Comparison of ENCODE assay signal across 21 mouse cellular contexts in the genomic region with DNA sequence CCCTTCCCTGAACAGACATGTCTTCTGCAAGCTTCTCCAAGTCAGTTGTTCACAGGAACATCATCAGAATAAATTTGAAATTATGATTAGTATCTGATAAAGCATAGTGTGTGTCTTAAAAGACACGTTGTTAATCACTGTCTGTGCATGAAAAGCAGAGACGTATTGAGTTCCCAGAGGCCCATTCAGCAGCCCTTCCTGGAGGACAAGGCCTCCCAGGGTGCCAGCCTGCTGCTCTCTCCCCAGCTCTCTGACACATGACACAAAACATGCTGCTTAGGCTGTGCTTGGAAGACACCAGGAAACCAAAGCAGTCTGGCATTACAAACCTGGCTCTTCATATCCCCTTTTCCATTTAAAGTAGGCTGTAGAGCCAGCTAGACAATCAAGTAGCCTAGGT.
DNase-seq lines count a peak whose midpoint lies in the region; ATAC-seq lines count a peak whose summit lies in the region.
"Had no signal": no experiment of that assay in that cellular context is flagged by ENCODE, and none has a peak within 500 bp of the region (broad histone marks: within the 10 kb centered on the region; RNA-seq: fewer than 3 reads in every experiment).

No protein-coding gene starts in this region.

- intact Hi-C loops in left cerebral cortex, postnatal 25 days (cut with DNase I): no loop called here

- DNase-seq in cerebellum, postnatal 14 days: no peak
- no peak for DNase-seq in heart, postnatal 4 days
- DNase-seq in lung, postnatal 10 days: no peak
- DNase-seq in yolk sac, embryonic 10.5 days (ENCODE audit: low spot score): peak; percentile 31
- DNase-seq in left cerebral cortex, postnatal 25 days (ENCODE audit: low spot score in 2 of 2): no peak
- DNase-seq: cerebellum, adult 11 months; gastrocnemius, adult 2 months; heart, adult 18-20 months; heart, postnatal 10 days; layer of hippocampus, postnatal 36 days; left cerebral cortex, postnatal 4 days; liver, embryonic 13.5 days; retina, postnatal 1 day; thymus, postnatal 25 days had no signal

- H3K4me1 ChIP-seq in heart, embryonic 12.5 days (replicated peaks): peaks cover 47% of the 10 kb centered on the region
- H3K4me1 ChIP-seq in lung, embryonic 16.5 days (replicated peaks; ENCODE audit: control insufficient read depth, insufficient read depth, low read length): peaks cover 24% of the 10 kb centered on the region
- H3K4me1 ChIP-seq: midbrain, embryonic 12.5 days had no signal

- WGBS in heart, embryonic 12.5 days: 7% methylated on average over 2 of the region's 2 CpGs
- 31% methylated on average over 2 of the region's 2 CpGs for WGBS in lung, embryonic 16.5 days

- no peak overlapping the region for H3K4me3 ChIP-seq in heart, embryonic 12.5 days
- no peak overlapping the region for H3K4me3 ChIP-seq in lung, embryonic 16.5 days (ENCODE audit: low read length)
- H3K4me3 ChIP-seq: gastrocnemius, adult 2 months; intestine, embryonic 15.5 days; liver, embryonic 13.5 days; midbrain, embryonic 12.5 days had no signal

- H3K9me3 ChIP-seq in heart, embryonic 12.5 days (replicated peaks): no peaks in the 10 kb centered on the region
- no peaks in the 10 kb centered on the region for H3K9me3 ChIP-seq in lung, embryonic 16.5 days (ENCODE audit: control insufficient read depth, low read length)
- H3K9me3 ChIP-seq: G1E; intestine, embryonic 15.5 days; liver, embryonic 13.5 days; midbrain, embryonic 12.5 days had no signal

- peak; percentile 50; the same call in 1 of the 2 replicates for ATAC-seq in cerebellum, adult (ENCODE audit: insufficient number of reproducible peaks, low FRiP score, low TSS enrichment)
- no peak for ATAC-seq in heart, embryonic 12.5 days (ENCODE audit: insufficient number of reproducible peaks, low FRiP score)
- peak; percentile 79 for ATAC-seq in lung, embryonic 16.5 days (ENCODE audit: low read depth)
- ATAC-seq: CD4-positive, CD25-positive, alpha-beta regulatory T cell, adult 4 months; intestine, embryonic 15.5 days had no signal

- no peaks in the 10 kb centered on the region for H3K27me3 ChIP-seq in heart, embryonic 12.5 days (replicated peaks)
- H3K27me3 ChIP-seq in lung, embryonic 16.5 days (ENCODE audit: control insufficient read depth, insufficient read depth, low read depth, low read length): no peaks in the 10 kb centered on the region
- H3K27me3 ChIP-seq: intestine, embryonic 15.5 days; liver, embryonic 13.5 days; midbrain, embryonic 12.5 days had no signal

- H3K36me3 ChIP-seq in heart, embryonic 12.5 days: peaks cover 3% of the 10 kb centered on the region; the same call in 1 of the 2 replicates
- H3K36me3 ChIP-seq in lung, embryonic 16.5 days (ENCODE audit: control insufficient read depth, insufficient read depth, low read length): no peaks in the 10 kb centered on the region
- H3K36me3 ChIP-seq: intestine, embryonic 15.5 days; liver, embryonic 13.5 days had no signal

- no peak overlapping the region for H3K9ac ChIP-seq in heart, embryonic 12.5 days
- no peak overlapping the region for H3K9ac ChIP-seq in lung, embryonic 16.5 days (ENCODE audit: low read length)
- H3K9ac ChIP-seq: intestine, embryonic 15.5 days; liver, embryonic 13.5 days; midbrain, embryonic 12.5 days had no signal

- peak overlapping the region; percentile 23; the same call in 1 of the 2 replicates for H3K27ac ChIP-seq in heart, embryonic 12.5 days (ENCODE audit: poor library complexity, severe bottlenecking)
- H3K27ac ChIP-seq in lung, embryonic 16.5 days (ENCODE audit: low read length): peak overlapping the region; percentile 71
- H3K27ac ChIP-seq: gastrocnemius, adult 2 months; intestine, embryonic 15.5 days; liver, embryonic 13.5 days; midbrain, embryonic 12.5 days had no signal

- H3K4me2 ChIP-seq in heart, embryonic 12.5 days: peak overlapping the region; percentile 26
- no peak overlapping the region for H3K4me2 ChIP-seq in lung, embryonic 16.5 days (ENCODE audit: low read depth, low read length)
- H3K4me2 ChIP-seq: intestine, embryonic 15.5 days; liver, embryonic 13.5 days; midbrain, embryonic 12.5 days had no signal
